Mouse (Mus musculus) stomach, postnatal 0 days (tissue): Measurements from ENCODE around the gene Prkce. TPM values are rescaled to one million over a fixed set of nuclear protein-coding genes. Genes with fewer than 3 reads are reported as not detected.

Source experiments
- ATAC-seq: fragments of 200-750 bp; cut with Nextera tagmentation; 2 replicates; pipeline ENCODE4 v1.8.0; 2017; ENCODE audit not compliant: low FRiP score, low TSS enrichment
- DNase-seq: peaks from one replicate; pipeline ENCODE4 v3.0.0-alpha.2; 2016; ENCODE audit warnings: low spot score
- H3K27ac ChIP-seq: fragments of 300-500 bp; sonication (generic); replicated peaks from 2 replicates; pipeline ENCODE4 v1.5.1; 2014; ENCODE audit warnings: mild to moderate bottlenecking, control low read depth
- H3K27me3 ChIP-seq: fragments of 300-500 bp; sonication (generic); 2 replicates; pipeline ENCODE4 v1.6.1; 2014; ENCODE audit warnings: low read length; ENCODE audit not compliant: control insufficient read depth, insufficient read depth
- H3K36me3 ChIP-seq: fragments of 300-500 bp; sonication (generic); 2 replicates; pipeline ENCODE4 v1.6.1; 2014; ENCODE audit warnings: low read length, mixed read lengths; ENCODE audit not compliant: control insufficient read depth, insufficient read depth
- H3K4me1 ChIP-seq: fragments of 300-500 bp; sonication (generic); replicated peaks from 2 replicates; pipeline ENCODE4 v1.6.1; 2014; ENCODE audit warnings: antibody characterized with exemption; ENCODE audit not compliant: control insufficient read depth, insufficient read depth
- H3K4me2 ChIP-seq: fragments of 300-500 bp; sonication (generic); replicated peaks from 2 replicates; pipeline ENCODE4 v1.6.1; 2014; ENCODE audit warnings: low read depth, mild to moderate bottlenecking, control low read depth, moderate library complexity
- H3K4me3 ChIP-seq: fragments of 300-500 bp; sonication (generic); 2 replicates; pipeline ENCODE4 v1.5.1; 2014; ENCODE audit warnings: low read depth, low read length, control low read depth
- H3K9ac ChIP-seq: fragments of 300-500 bp; sonication (generic); 2 replicates; pipeline ENCODE4 v1.6.1; 2014; ENCODE audit warnings: mild to moderate bottlenecking, low read length, control low read depth, mixed read lengths
- H3K9me3 ChIP-seq: fragments of 300-500 bp; sonication (generic); 2 replicates; pipeline ENCODE4 v1.6.1; 2016; ENCODE audit warnings: low read length; ENCODE audit not compliant: control insufficient read depth
- CTCF ChIP-seq: IDR thresholded peaks from 2 replicates; pipeline ENCODE4 v1.5.1; 2016; ENCODE audit warnings: antibody characterized with exemption, low read depth, mild to moderate bottlenecking, moderate library complexity
- EP300 ChIP-seq: optimal IDR thresholded peaks from 2 replicates; pipeline ENCODE3; 2016; ENCODE audit warnings: antibody characterized with exemption
- WGBS: fragments of 180-500 bp; shearing (Covaris S2); extraction: QIAGEN DNeasy Blood & Tissue Kit; methylation state at CpG from one replicate; pipeline ENCODE4 v1.1.7; 2014; 5-methylcytosine and 5-hydroxymethylcytosine counted together
- polyA plus RNA-seq: library from polyadenylated mRNA; unstranded; fragments of >200 nt; fragmentation: Nextera tagmentation; extraction: Ambion mirVana; gene quantifications from 2 replicates; pipeline ENCODE4 v1.2.1, GENCODE M21; 2015

Gene Prkce
- polyA plus RNA-seq, 1 experiment from 2014 or later, result 3.4 TPM

DNA sequence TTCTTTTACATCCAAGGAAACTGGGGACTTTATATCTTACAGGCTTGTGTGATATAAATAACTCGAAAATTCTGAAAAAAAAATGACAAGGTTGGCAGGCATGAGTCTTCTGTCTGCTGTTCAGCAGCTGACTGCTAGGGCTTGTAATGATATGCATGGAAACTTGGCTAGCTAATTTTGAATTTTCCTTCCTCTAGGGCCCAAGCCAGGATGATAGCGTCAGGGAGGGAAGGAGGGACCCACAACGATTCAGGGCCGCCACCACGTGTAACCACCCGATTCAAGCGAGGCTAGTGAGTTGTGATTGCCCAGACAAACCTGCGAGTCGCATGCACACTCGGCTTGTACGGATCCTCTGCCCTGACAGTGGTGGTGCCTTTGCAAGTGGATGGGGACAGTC is 266.2 kb downstream of the Prkce start:
- TF ChIP-seq EP300 (no peak), CTCF (no peak)
- Histone ChIP-seq H3K27me3 (no peaks in the 10 kb centered on the region), H3K4me1 (no peaks in the 10 kb centered on the region; the same call in 1 of the 2 replicates), H3K9me3 (0 out of 2 replicates have a peak, but pooled peaks cover 3% of the 10 kb centered on the region), H3K27ac (no peak overlapping the region), H3K36me3 (no peaks in the 10 kb centered on the region), H3K9ac (no peak overlapping the region), H3K4me2 (no peak overlapping the region), H3K4me3 (no peak overlapping the region)
- ATAC-seq, result no peak
- no peak for DNase-seq
- 88% methylated on average over 11 of the region's 11 CpGs for WGBS

DNA sequence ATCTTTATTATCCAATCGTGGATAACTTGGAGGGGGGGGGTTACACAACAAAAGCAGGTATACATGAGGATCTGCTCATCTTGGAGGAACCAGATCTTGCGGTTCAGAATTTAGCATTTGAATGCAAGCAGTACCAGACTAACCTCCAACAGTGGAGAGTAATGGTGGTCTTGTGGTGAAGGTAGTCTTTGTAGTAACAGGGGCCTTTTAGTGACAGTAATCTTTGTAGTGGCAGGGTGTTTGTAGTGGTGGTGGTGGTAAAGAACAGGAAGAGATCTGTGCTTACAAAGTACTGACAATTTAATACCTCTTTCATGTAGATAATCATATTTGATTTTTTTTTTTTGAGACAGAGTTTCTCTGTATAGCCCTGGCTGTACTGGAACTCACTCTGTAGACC is 267.2 kb downstream of the Prkce start:
- H3K27me3 ChIP-seq, result no peaks in the 10 kb centered on the region
- 0 out of 2 replicates have a peak, but pooled peaks cover 3% of the 10 kb centered on the region for H3K9me3 ChIP-seq
- ATAC-seq (no peak), DNase-seq (no peak)
- no peak overlapping the region for H3K4me3 ChIP-seq
- no peaks in the 10 kb centered on the region; the same call in 1 of the 2 replicates for H3K4me1 ChIP-seq
- TF ChIP-seq EP300, result no peak
- TF ChIP-seq CTCF, result no peak
- no peak overlapping the region for H3K9ac ChIP-seq
- H3K27ac ChIP-seq, result no peak overlapping the region
- H3K36me3 ChIP-seq, result no peaks in the 10 kb centered on the region
- no peak overlapping the region for H3K4me2 ChIP-seq
- WGBS, result 71% methylated on average over 2 of the region's 2 CpGs

DNA sequence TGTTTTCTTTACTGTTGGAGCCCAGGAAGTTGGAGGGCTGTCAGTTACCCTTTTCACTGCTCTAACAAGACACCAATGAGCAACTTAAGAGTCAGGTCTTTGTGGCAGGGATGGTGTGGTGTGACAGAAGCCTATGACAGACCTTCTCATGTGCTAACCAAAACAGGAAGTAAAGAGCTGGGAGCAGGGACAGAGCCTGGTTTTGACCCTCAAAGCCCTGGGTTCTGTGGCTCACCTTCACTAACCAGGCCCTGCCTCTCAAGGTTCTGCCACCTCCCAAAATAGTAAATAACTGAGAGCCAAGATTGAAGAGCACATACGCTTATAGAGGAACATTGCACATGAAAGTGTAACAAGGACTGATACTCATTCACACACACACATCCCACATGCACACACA is 268.0 kb downstream of the Prkce start:
- Histone ChIP-seq H3K27ac (no peak overlapping the region), H3K4me2 (no peak overlapping the region), H3K27me3 (no peaks in the 10 kb centered on the region), H3K4me3 (no peak overlapping the region), H3K9me3 (0 out of 2 replicates have a peak, but pooled peaks cover 3% of the 10 kb centered on the region), H3K36me3 (no peaks in the 10 kb centered on the region), H3K9ac (no peak overlapping the region), H3K4me1 (no peaks in the 10 kb centered on the region; the same call in 1 of the 2 replicates)
- DNase-seq (no peak), ATAC-seq (no peak)
- no peak for TF ChIP-seq EP300
- no peak for TF ChIP-seq CTCF
- 90% methylated on average over 1 of the region's 1 CpGs for whole genome bisulfite sequencing

DNA sequence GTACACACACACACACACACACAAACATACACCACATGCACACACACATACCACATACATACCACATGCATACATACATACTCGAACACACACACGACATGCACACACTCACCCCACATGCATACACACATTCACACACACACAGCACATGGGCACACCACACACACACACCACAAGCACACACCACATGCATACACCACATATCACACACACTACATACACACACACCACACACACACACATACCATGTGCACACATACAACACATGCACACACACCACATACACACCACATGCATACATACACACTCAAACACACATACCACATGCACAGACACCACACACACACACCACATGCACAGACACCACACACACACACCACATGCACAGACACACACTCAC is 268.4 kb downstream of the Prkce start:
- no peak overlapping the region for H3K9ac ChIP-seq
- no peak overlapping the region for H3K27ac ChIP-seq
- DNase-seq, result no peak
- H3K36me3 ChIP-seq, result no peaks in the 10 kb centered on the region
- H3K4me2 ChIP-seq, result no peak overlapping the region
- no peak overlapping the region for H3K4me3 ChIP-seq
- ATAC-seq, result no peak
- WGBS, result 98% methylated on average over 2 of the region's 2 CpGs
- 0 out of 2 replicates have a peak, but pooled peaks cover 3% of the 10 kb centered on the region for H3K9me3 ChIP-seq
- no peaks in the 10 kb centered on the region for H3K27me3 ChIP-seq
- no peaks in the 10 kb centered on the region; the same call in 1 of the 2 replicates for H3K4me1 ChIP-seq
- TF ChIP-seq CTCF (no peak), EP300 (no peak)

DNA sequence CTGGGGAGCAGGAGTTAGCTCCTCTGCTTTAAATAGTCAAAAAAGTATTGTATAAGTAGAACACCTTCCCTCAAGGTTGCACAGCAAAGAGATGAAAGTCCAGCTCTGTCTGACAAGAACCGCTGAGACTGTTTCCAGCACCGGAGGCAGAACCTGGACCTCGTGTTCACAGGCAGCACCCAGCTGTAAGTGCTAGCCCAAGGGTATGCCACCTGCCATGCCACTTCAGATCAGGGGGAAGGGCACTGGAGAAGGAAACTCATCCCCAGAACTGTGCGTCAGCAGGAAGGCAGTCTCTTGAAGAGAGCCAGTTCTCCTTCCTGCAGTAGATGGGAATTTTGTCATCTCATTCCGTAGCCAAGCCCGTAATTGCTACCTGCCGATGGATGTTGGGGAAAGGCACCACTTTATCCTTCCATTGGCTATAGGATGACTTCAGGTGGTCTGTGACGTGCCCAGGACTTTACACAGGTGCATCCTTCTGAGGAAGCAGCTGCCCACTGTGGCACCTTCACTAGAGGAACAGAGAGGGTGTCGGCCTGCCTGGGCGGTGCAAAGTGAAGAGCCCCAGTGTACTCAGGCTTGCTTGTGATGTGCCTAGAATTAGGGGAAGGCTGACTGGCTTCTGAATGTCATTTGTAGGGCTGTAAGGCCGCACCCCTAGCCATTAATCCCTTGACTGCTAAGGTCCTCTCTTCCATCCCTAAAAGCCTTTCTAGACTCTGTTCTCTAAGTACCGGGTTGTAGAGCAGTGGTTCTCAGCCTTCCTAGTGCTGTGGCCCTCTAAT is 269.2 kb downstream of the Prkce start:
- Histone ChIP-seq H3K36me3 (no peaks in the 10 kb centered on the region), H3K9ac (no peak overlapping the region), H3K27me3 (no peaks in the 10 kb centered on the region), H3K4me3 (no peak overlapping the region), H3K27ac (no peak overlapping the region), H3K4me1 (no peaks in the 10 kb centered on the region; the same call in 1 of the 2 replicates), H3K4me2 (no peak overlapping the region), H3K9me3 (0 out of 2 replicates have a peak, but pooled peaks cover 3% of the 10 kb centered on the region)
- ATAC-seq (no peak), DNase-seq (no peak)
- TF ChIP-seq CTCF, result no peak
- TF ChIP-seq EP300, result no peak
- 88% methylated on average over 12 of the region's 12 CpGs for WGBS

DNA sequence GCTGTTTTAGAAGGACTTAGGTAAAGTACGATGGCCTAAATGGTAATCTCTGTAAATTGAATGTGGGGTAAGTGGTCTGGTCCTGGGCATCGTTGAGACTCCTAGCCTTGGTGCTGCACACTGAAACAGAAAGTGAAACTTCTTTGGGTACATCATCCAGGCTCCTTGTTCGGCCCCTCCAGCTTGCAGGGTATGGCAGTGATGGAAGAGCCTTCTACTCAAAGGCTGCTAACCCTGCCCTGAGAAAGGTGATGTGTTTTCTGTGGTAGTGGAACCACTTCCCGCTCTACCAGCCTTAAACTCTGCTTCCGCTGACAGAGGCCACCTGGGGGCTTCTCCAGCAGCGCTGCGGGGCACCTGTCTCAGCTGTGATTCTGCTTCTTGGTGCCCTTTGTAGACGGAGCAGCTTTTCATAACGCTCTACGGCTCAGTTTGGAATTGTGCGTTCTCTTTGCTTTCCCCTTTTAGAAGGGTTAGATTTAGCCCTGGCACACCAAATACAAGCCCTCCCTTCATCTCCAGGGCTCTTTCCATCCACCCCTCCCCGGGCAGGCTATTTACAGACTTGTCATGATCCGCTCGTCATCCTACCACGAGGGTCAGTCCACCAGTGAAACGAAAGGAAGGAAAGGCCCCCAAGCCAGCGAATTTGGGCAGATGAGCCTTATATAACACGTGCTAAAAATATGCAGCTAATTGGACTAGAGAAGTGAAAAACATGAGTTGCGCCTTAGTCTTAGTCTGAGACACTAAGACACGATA is 270.1 kb downstream of the Prkce start:
- WGBS, result 54% methylated on average over 20 of the region's 20 CpGs
- no peak for DNase-seq
- no peaks in the 10 kb centered on the region for H3K36me3 ChIP-seq
- 0 out of 2 replicates have a peak, but pooled peaks have one; percentile 45 for ATAC-seq
- H3K27ac ChIP-seq, result no peak overlapping the region; the same call in 1 of the 2 replicates
- H3K4me3 ChIP-seq, result peak overlapping the region; percentile 22
- H3K9ac ChIP-seq, result no peak overlapping the region
- H3K4me1 ChIP-seq, result no peaks in the 10 kb centered on the region; the same call in 1 of the 2 replicates
- H3K4me2 ChIP-seq, result peak overlapping the region; percentile 47
- no peak for TF ChIP-seq CTCF
- no peak for TF ChIP-seq EP300
- H3K9me3 ChIP-seq, result 0 out of 2 replicates have a peak, but pooled peaks cover 3% of the 10 kb centered on the region
- H3K27me3 ChIP-seq, result no peaks in the 10 kb centered on the region
